Mouse (Mus musculus) ES-Bruce4 (cell line): ENCODE results near the gene AI413582.

Experiments used
- CTCF ChIP-seq: IDR thresholded peaks from one replicate; pipeline ENCODE4 v1.8.1; 2011; ENCODE audit warnings: low read depth, low read length
- EP300 ChIP-seq: IDR thresholded peaks from 2 replicates; pipeline ENCODE4 v1.6.1; 2011; ENCODE audit warnings: low read depth, low read length; ENCODE audit not compliant: insufficient read depth
- POLR2A ChIP-seq: IDR thresholded peaks from one replicate; pipeline ENCODE4 v1.8.1; 2011; ENCODE audit warnings: low read length; ENCODE audit not compliant: insufficient read depth

DNA sequence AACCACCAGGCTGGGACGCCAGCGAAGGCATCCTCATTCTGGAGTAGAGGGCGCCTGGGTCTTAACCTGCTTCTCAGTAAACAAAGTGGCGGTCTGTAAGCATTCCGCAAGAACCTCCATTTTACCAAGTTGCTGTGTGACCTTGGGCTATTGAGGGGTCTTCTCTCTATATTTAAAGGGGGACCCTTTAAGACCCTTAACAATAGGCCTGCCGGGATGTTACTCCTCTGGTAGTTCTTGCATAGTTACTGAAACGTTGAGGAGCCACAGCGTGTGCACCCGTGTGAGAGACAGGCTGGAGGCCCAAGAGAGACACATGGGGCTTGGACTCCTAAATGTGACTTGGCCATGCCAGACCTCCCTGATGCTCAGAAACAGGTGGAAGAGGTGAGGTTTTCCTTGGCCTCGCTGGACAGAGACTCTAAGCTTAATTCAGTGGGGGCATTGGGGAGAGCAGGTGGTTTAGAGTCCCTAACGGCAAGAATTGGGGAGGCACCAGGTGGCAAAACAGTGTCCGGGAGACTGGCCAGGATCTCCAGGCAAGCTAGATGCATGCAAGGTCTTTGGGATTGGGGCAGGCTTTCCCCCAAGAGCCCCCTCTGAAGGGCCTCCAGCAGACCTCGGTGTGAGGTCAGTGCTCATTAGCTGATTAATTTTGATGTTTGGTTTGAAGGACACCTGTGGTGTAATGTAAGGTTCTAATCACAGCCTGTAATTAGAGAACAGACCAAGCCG, 7.5 kb downstream of the AI413582 start:
- TF ChIP-seq CTCF (no peak), POLR2A (no peak), EP300 (no peak)
